Mouse (Mus musculus) spleen, postnatal 10 days (tissue): ENCODE measurements around the gene Tnfaip3.
A peak's percentile ranks its signal among the peaks of the same experiment; 100 is the strongest.

Experiments used
- DNase-seq, 2 experiments: peaks; one replicate each; pipeline ENCODE4 v3.0.0; 2021 to 2022; ENCODE audit warnings: low spot score in 2 of 2

Gene Tnfaip3

GRCm38 (mm10) chr10:19015257-19015862, at the start of gene Tnfaip3:
TSS of gene Tnfaip3 (minus strand) at chr10:19015657.
- DNase-seq, result peak; percentile 94 to 96

- DNase-seq, result no peak
Observed at GRCm38 (mm10) chr10:19064651-19065601, 49.5 kb upstream of the Tnfaip3 start.

GRCm38 (mm10) chr10:19063670-19064069, 48.2 kb upstream of the Tnfaip3 start:
- DNase-seq, result no peak

GRCm38 (mm10) chr10:19063208-19063607, 47.8 kb upstream of the Tnfaip3 start:
- DNase-seq, result peak in 1 of 2 experiments; percentile 17

- peak; percentile 35 to 50 for DNase-seq
Observed at GRCm38 (mm10) chr10:19062098-19062905, 46.8 kb upstream of the Tnfaip3 start.

- no peak for DNase-seq
Observed at GRCm38 (mm10) chr10:19061201-19061600, 45.7 kb upstream of the Tnfaip3 start.

- DNase-seq, result no peak
Observed at GRCm38 (mm10) chr10:19053524-19053923, 38.1 kb upstream of the Tnfaip3 start.

- no peak for DNase-seq
Observed at GRCm38 (mm10) chr10:19045986-19046385, 30.5 kb upstream of the Tnfaip3 start.

- no peak for DNase-seq
Observed at GRCm38 (mm10) chr10:19044765-19045516, 29.5 kb upstream of the Tnfaip3 start.

GRCm38 (mm10) chr10:19043529-19044262, 28.2 kb upstream of the Tnfaip3 start:
- DNase-seq, result peak in 1 of 2 experiments; percentile 39

- no peak for DNase-seq
Observed at GRCm38 (mm10) chr10:19040147-19040546, 24.7 kb upstream of the Tnfaip3 start.

GRCm38 (mm10) chr10:19034764-19035163, 19.3 kb upstream of the Tnfaip3 start:
- DNase-seq, result no peak

GRCm38 (mm10) chr10:19033696-19034095, 18.2 kb upstream of the Tnfaip3 start:
- DNase-seq, result peak in 1 of 2 experiments; percentile 35

GRCm38 (mm10) chr10:19031875-19032274, 16.4 kb upstream of the Tnfaip3 start:
- no peak for DNase-seq

- no peak for DNase-seq
Observed at GRCm38 (mm10) chr10:19030628-19031027, 15.2 kb upstream of the Tnfaip3 start.

GRCm38 (mm10) chr10:19026710-19027109, 11.3 kb upstream of the Tnfaip3 start:
- no peak for DNase-seq

- no peak for DNase-seq
Observed at GRCm38 (mm10) chr10:19024353-19024752, 8.9 kb upstream of the Tnfaip3 start.

GRCm38 (mm10) chr10:19023622-19024326, 8.3 kb upstream of the Tnfaip3 start:
- DNase-seq, result no peak

GRCm38 (mm10) chr10:19022272-19022671, 6.8 kb upstream of the Tnfaip3 start:
- no peak for DNase-seq
